8 mouse cellular contexts compared by ENCODE assay signal in the genomic region with DNA sequence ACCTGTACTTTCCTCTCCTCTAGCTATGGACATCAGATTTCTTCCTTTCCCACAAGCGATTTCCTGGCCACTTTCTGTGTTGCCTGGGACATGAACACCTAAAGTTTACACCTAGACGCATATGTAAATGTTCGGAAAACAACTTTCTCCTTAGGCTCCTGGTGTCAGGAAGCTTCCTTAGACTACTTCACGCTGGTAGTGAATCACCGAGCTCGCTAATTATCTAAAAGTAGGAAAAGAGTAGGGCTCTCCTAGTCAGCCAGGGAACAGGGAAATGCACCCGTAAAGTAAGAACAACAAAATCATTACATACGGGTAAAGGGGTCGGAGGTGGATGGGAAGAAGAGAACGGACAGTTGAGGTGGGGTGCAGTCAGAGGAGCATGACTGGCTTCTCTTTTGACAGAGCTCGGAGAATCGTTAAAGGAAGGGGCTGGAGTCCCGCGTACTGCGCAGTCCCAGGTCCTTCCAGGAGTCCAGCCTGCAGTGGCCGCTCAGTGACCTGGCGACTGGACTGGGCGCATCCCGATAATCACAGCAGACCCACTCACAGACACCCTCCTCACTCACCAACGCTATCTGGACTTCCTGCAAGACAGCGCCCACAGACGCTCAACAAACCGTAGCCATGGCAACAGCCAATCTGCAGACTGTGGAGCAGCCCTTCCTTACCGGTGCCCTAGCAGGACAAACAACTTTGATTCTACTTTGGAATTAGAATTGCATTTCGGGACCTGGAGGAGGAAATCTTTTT. TPM values are rescaled to one million over a fixed set of nuclear protein-coding genes. Genes with fewer than 3 reads are reported as not detected.
A peak's percentile ranks its signal among the peaks of the same experiment; 100 is the strongest.
DNase-seq lines count a peak whose midpoint lies in the region; ATAC-seq lines count a peak whose summit lies in the region.

A gene (minus strand): TSS at position 616 of the 753 bp plus-strand sequence.

- H3K9ac ChIP-seq in forebrain, embryonic 13.5 days = peak within 1 kb of the TSS; percentile 66
- peak within 1 kb of the TSS; percentile 65 for H3K9ac ChIP-seq in hindbrain, embryonic 16.5 days (ENCODE audit: low read depth, low read length)

- H3K27ac ChIP-seq in forebrain, embryonic 13.5 days = no peak within 1 kb of the TSS
- H3K27ac ChIP-seq in hindbrain, embryonic 16.5 days (ENCODE audit: low read depth, low read length) = no peak within 1 kb of the TSS

- no peaks in the 10 kb centered on the region for H3K27me3 ChIP-seq in forebrain, embryonic 13.5 days
- H3K27me3 ChIP-seq in hindbrain, embryonic 16.5 days (replicated peaks; ENCODE audit: control insufficient read depth, insufficient read depth, low read length) = no peaks in the 10 kb centered on the region

- peak; percentile 100 for ATAC-seq in forebrain, embryonic 13.5 days
- ATAC-seq in hindbrain, embryonic 16.5 days = peak; percentile 100

- DNase-seq in ES-CJ7 (ENCODE audit: low read depth, low spot score) = peak; percentile 90
- DNase-seq in c-Kit-positive CD71-negative TER-119-negative erythroid progenitor cells, embryonic 14.5 days (ENCODE audit: low read depth) = peak; percentile 12
- DNase-seq in left cerebral cortex, adult 18-20 months (ENCODE audit: low spot score in 2 of 2) = peak; percentile 90 to 91
- DNase-seq in lung, postnatal 14 days = peak; percentile 10
- DNase-seq in right cerebral cortex, adult 18-20 months = peak; percentile 92
- no peak for DNase-seq in c-Kit-positive CD71-positive TER-119-positive erythroid progenitor cells, embryonic 14.5 days (ENCODE audit: low spot score)

- H3K4me3 ChIP-seq in forebrain, embryonic 13.5 days = peak within 1 kb of the TSS; percentile 65
- H3K4me3 ChIP-seq in hindbrain, embryonic 16.5 days (ENCODE audit: low read length) = peak within 1 kb of the TSS; percentile 74

- WGBS in forebrain, embryonic 13.5 days = 5% methylated on average over 25 of the region's 25 CpGs
- 6% methylated on average over 25 of the region's 25 CpGs for WGBS in hindbrain, embryonic 16.5 days

- H3K4me1 ChIP-seq in forebrain, embryonic 13.5 days = peaks cover 7% of the 10 kb centered on the region; the same call in 1 of the 2 replicates
- H3K4me1 ChIP-seq in hindbrain, embryonic 16.5 days (ENCODE audit: control insufficient read depth, insufficient read depth, low read depth, low read length) = peaks cover 3% of the 10 kb centered on the region; the same call in 1 of the 2 replicates

- no peaks in the 10 kb centered on the region for H3K36me3 ChIP-seq in forebrain, embryonic 13.5 days (ENCODE audit: poor library complexity, severe bottlenecking)
- no peaks in the 10 kb centered on the region for H3K36me3 ChIP-seq in hindbrain, embryonic 16.5 days (ENCODE audit: control insufficient read depth, insufficient read depth, low read length)

- H3K9me3 ChIP-seq in forebrain, embryonic 13.5 days (replicated peaks) = no peaks in the 10 kb centered on the region
- H3K9me3 ChIP-seq in hindbrain, embryonic 16.5 days (ENCODE audit: control insufficient read depth, low read length) = no peaks in the 10 kb centered on the region

- H3K4me2 ChIP-seq in forebrain, embryonic 13.5 days = peak within 1 kb of the TSS; percentile 69
- peak within 1 kb of the TSS; percentile 62 for H3K4me2 ChIP-seq in hindbrain, embryonic 16.5 days (ENCODE audit: low read length)

RNA-seq across cellular contexts. Expression of the gene that starts here (rescaled TPM):
- polyA plus RNA-seq in forebrain, embryonic 13.5 days (2015; fragmentation: Nextera tagmentation; extraction: Ambion mirVana) = 3.0 and 4.7 TPM in 2 replicates
- polyA plus RNA-seq in hindbrain, embryonic 16.5 days (2015; fragmentation: Nextera tagmentation; extraction: Ambion mirVana) = 4.9 and 5.7 TPM in 2 replicates
- 1 to 10 TPM; 3.8 to 5.1 TPM for total RNA-seq in left cerebral cortex, adult 18-20 months (2021)
